Mouse (Mus musculus): ENCODE measurements around the gene Mrps33.

DNA sequence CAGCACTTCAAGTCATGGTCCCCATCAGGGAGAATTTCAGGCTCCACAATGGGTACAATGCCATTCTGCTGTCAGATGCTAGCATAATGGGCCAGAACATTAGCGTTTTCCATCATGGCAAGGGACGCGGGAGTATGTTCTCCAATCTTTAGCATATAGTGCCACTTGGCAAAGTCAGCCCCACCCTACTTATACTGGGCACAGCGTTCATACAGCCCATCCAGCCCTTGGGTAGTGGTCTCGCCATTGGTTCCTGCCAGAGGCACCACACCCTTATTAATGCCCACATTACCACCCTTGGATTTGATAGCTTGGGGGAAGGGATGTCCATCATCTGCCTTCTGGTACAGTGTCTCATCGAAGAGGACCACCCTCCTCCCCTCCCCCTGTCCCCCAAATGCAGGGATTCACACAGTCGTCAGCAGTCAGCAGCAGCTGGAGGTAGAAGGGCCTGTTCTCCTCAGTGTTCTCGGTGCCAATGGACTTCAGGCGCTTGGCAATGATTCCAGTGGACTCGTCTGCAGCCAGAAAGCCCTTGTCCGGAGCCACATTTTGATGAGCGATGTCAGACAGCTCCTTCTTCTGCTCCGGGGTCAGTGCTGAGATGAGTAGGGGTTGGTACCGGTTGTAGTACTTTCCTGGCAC, 33.0 kb upstream of the Mrps33 start:
- TF ChIP-seq EP300 (IDR thresholded peaks at IDR 0.05; ENCODE audit: low read depth) (no peak), CTCF (IDR thresholded peaks at IDR 0.05; ENCODE audit: low read depth) (no peak)

Data from liver, embryonic 14.5 days (tissue).